Mouse (Mus musculus) bone marrow, adult 2 months (tissue): ENCODE measurements around the gene Csf2.

Experiments
- CTCF ChIP-seq: fragments of 200-500 bp; IDR thresholded peaks from 2 replicates; pipeline ENCODE4 v1.5.1; 2011; ENCODE audit warnings: low read length, control low read depth; ENCODE audit not compliant: control insufficient read depth, insufficient read depth
- POLR2A ChIP-seq: fragments of 200-500 bp; IDR thresholded peaks from 2 replicates; pipeline ENCODE4 v1.6.1; 2011; ENCODE audit warnings: low read depth, mild to moderate bottlenecking, control low read depth, low read length, borderline replicate concordance; ENCODE audit not compliant: control insufficient read depth

GRCm38 (mm10) chr11:54223637-54224474 is 25.6 kb downstream of the Csf2 start:
- TF ChIP-seq CTCF (no peak), POLR2A (no peak)
